Mouse (Mus musculus): Measurements from ENCODE around the gene Rbm33. TPM values are rescaled to one million over a fixed set of nuclear protein-coding genes. Genes with fewer than 3 reads are reported as not detected.

The Rbm33 gene
- polyA plus RNA-seq, 1 experiment: not detected

GRCm38 (mm10) chr5:28387531-28388179 lies 70.7 kb downstream of the Rbm33 start:
- 53% methylated on average over 9 of the region's 9 CpGs for WGBS
- Histone ChIP-seq H3K4me3 (ENCODE audit: insufficient read depth, low read depth, low read length) (no peak overlapping the region), H3K27ac (ENCODE audit: insufficient read depth, low read depth, low read length) (no peak overlapping the region), H3K4me1 (ENCODE audit: control insufficient read depth, insufficient read depth, low read length) (peaks cover 4% of the 10 kb centered on the region; the same call in 1 of the 2 replicates)
- TF ChIP-seq POLR2A (IDR thresholded peaks at IDR 0.05; ENCODE audit: insufficient read depth, low read depth, low read length) (no peak), CTCF (IDR thresholded peaks at IDR 0.05; ENCODE audit: insufficient read depth, low read depth, low read length) (no peak)

- Histone ChIP-seq H3K4me3 (ENCODE audit: insufficient read depth, low read depth, low read length) (no peak overlapping the region), H3K4me1 (ENCODE audit: control insufficient read depth, insufficient read depth, low read length) (peaks cover 4% of the 10 kb centered on the region; the same call in 1 of the 2 replicates), H3K27ac (ENCODE audit: insufficient read depth, low read depth, low read length) (no peak overlapping the region)
- TF ChIP-seq POLR2A (IDR thresholded peaks at IDR 0.05; ENCODE audit: insufficient read depth, low read depth, low read length) (no peak), CTCF (IDR thresholded peaks at IDR 0.05; ENCODE audit: insufficient read depth, low read depth, low read length) (no peak)
- 49% methylated on average over 3 of the region's 3 CpGs for WGBS
Observed at GRCm38 (mm10) chr5:28388184-28388583, 71.3 kb downstream of the Rbm33 start.

DNA sequence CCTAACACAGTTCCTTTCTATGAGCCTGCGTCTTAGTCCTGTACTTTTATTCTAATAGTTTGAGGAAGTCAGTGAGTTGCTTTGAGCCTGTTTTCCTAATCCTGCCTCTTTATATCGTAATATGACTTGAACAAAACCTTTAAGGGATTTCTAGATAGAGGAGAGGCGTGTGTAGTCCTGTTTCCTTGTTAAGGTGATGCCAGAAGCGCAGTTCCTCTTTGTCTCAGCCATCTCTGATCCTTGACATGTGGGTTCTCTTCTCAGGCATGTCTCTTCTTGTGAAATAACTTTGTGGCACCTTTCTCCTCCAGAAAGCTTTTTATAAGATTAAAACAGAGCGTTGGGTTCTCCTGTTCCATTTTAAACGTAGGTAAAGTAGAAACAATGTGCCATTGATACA lies 73.3 kb downstream of the Rbm33 start:
- Histone ChIP-seq H3K4me1 (ENCODE audit: control insufficient read depth, insufficient read depth, low read length) (peaks cover 4% of the 10 kb centered on the region; the same call in 1 of the 2 replicates), H3K4me3 (ENCODE audit: insufficient read depth, low read depth, low read length) (no peak overlapping the region), H3K27ac (ENCODE audit: insufficient read depth, low read depth, low read length) (no peak overlapping the region)
- 88% methylated on average over 6 of the region's 6 CpGs for WGBS
- TF ChIP-seq CTCF (IDR thresholded peaks at IDR 0.05; ENCODE audit: insufficient read depth, low read depth, low read length) (no peak), POLR2A (IDR thresholded peaks at IDR 0.05; ENCODE audit: insufficient read depth, low read depth, low read length) (no peak)

GRCm38 (mm10) chr5:28397344-28397743 lies 80.4 kb downstream of the Rbm33 start:
- TF ChIP-seq CTCF (IDR thresholded peaks at IDR 0.05; ENCODE audit: insufficient read depth, low read depth, low read length) (no peak), POLR2A (IDR thresholded peaks at IDR 0.05; ENCODE audit: insufficient read depth, low read depth, low read length) (no peak)
- no peak overlapping the region for H3K4me3 ChIP-seq (ENCODE audit: insufficient read depth, low read depth, low read length)
- no peaks in the 10 kb centered on the region for H3K4me1 ChIP-seq (ENCODE audit: control insufficient read depth, insufficient read depth, low read length)
- 92% methylated on average over 2 of the region's 2 CpGs for WGBS
- H3K27ac ChIP-seq (ENCODE audit: insufficient read depth, low read depth, low read length): no peak overlapping the region

DNA sequence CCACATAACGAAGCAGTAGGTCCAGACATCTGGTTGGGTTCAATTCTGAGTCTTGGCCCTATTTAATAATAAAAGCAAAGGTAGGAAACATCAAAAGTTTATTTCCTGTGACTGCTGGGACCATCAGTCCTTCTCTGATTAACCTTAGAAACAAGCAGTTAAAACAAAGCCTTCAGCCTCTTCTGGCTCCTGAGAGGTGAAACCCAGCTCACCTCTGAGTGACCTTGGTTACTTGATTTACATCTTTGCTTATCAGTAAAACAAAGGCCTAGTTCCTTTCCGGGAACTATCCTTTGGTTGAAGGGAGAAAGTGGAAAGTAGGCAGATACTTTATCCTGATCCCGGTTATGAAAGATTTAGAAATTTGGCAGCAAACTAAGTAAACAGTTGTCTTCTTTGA lies 81.8 kb downstream of the Rbm33 start:
- H3K4me3 ChIP-seq (ENCODE audit: insufficient read depth, low read depth, low read length): no peak overlapping the region
- no peak for TF ChIP-seq CTCF (IDR thresholded peaks at IDR 0.05; ENCODE audit: insufficient read depth, low read depth, low read length)
- TF ChIP-seq POLR2A (IDR thresholded peaks at IDR 0.05; ENCODE audit: insufficient read depth, low read depth, low read length): no peak
- H3K4me1 ChIP-seq (ENCODE audit: control insufficient read depth, insufficient read depth, low read length): no peaks in the 10 kb centered on the region
- WGBS: 83% methylated on average over 3 of the region's 3 CpGs
- H3K27ac ChIP-seq (ENCODE audit: insufficient read depth, low read depth, low read length): no peak overlapping the region

- Histone ChIP-seq H3K4me3 (ENCODE audit: insufficient read depth, low read depth, low read length) (no peak overlapping the region), H3K4me1 (ENCODE audit: control insufficient read depth, insufficient read depth, low read length) (no peaks in the 10 kb centered on the region), H3K27ac (ENCODE audit: insufficient read depth, low read depth, low read length) (no peak overlapping the region)
- 87% methylated on average over 2 of the region's 2 CpGs for WGBS
- no peak for TF ChIP-seq POLR2A (IDR thresholded peaks at IDR 0.05; ENCODE audit: insufficient read depth, low read depth, low read length)
- TF ChIP-seq CTCF (IDR thresholded peaks at IDR 0.05; ENCODE audit: insufficient read depth, low read depth, low read length): no peak
Observed at GRCm38 (mm10) chr5:28399451-28400115, 82.7 kb downstream of the Rbm33 start.

- 61% methylated on average over 1 of the region's 1 CpGs for WGBS
- no peaks in the 10 kb centered on the region for H3K4me1 ChIP-seq (ENCODE audit: control insufficient read depth, insufficient read depth, low read length)
- H3K27ac ChIP-seq (ENCODE audit: insufficient read depth, low read depth, low read length): no peak overlapping the region
- no peak overlapping the region for H3K4me3 ChIP-seq (ENCODE audit: insufficient read depth, low read depth, low read length)
- TF ChIP-seq POLR2A (IDR thresholded peaks at IDR 0.05; ENCODE audit: insufficient read depth, low read depth, low read length) (no peak), CTCF (IDR thresholded peaks at IDR 0.05; ENCODE audit: insufficient read depth, low read depth, low read length) (no peak)
Observed at GRCm38 (mm10) chr5:28402756-28403155, 85.8 kb downstream of the Rbm33 start.

DNA sequence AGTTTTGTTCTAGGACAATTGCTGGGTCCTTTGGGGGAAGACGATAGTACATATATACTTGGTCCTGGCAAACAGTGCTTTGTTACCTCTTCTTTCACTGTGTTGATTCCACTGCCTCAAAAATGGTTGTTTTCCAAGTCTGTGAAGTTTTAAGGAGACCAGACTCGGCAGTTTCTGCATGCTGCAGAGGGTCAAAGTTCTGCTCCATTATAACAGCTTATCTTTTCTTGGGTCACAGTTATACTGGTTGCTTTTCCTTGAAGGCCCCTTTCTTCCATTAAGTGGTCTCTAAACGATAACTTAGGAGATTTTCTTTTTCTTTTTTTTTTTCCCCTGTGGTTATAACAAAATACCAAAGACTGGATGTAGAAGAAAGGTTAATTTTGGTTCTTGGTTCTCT lies 89.7 kb downstream of the Rbm33 start:
- H3K4me1 ChIP-seq (ENCODE audit: control insufficient read depth, insufficient read depth, low read length): peaks cover 3% of the 10 kb centered on the region; the same call in 1 of the 2 replicates
- 72% methylated on average over 3 of the region's 3 CpGs for WGBS
- H3K4me3 ChIP-seq (ENCODE audit: insufficient read depth, low read depth, low read length): no peak overlapping the region
- no peak for TF ChIP-seq POLR2A (IDR thresholded peaks at IDR 0.05; ENCODE audit: insufficient read depth, low read depth, low read length)
- TF ChIP-seq CTCF (IDR thresholded peaks at IDR 0.05; ENCODE audit: insufficient read depth, low read depth, low read length): no peak
- H3K27ac ChIP-seq (ENCODE audit: insufficient read depth, low read depth, low read length): no peak overlapping the region

- no peak overlapping the region for H3K27ac ChIP-seq (ENCODE audit: insufficient read depth, low read depth, low read length)
- TF ChIP-seq POLR2A (IDR thresholded peaks at IDR 0.05; ENCODE audit: insufficient read depth, low read depth, low read length) (no peak), CTCF (IDR thresholded peaks at IDR 0.05; ENCODE audit: insufficient read depth, low read depth, low read length) (no peak)
- H3K4me3 ChIP-seq (ENCODE audit: insufficient read depth, low read depth, low read length): no peak overlapping the region
- 51% methylated on average over 2 of the region's 2 CpGs for WGBS
- H3K4me1 ChIP-seq (ENCODE audit: control insufficient read depth, insufficient read depth, low read length): peaks cover 3% of the 10 kb centered on the region; the same call in 1 of the 2 replicates
Observed at GRCm38 (mm10) chr5:28412006-28412685, 95.2 kb downstream of the Rbm33 start.

All from olfactory bulb, adult 2 months (tissue).